Mouse (Mus musculus) thymus, adult 2 months (tissue): ENCODE measurements around the gene Gm5134.

Experiments used
- CTCF ChIP-seq: fragments of 200-500 bp; IDR thresholded peaks from 2 replicates; pipeline ENCODE4 v1.5.1; 2012; ENCODE audit warnings: mild to moderate bottlenecking, control low read depth, low read length, moderate library complexity, borderline replicate concordance; ENCODE audit not compliant: control insufficient read depth, poor library complexity, insufficient read depth; ENCODE audit errors: extremely low read depth
- POLR2A ChIP-seq: fragments of 200-500 bp; IDR thresholded peaks from 2 replicates; pipeline ENCODE4 v1.6.1; 2012; ENCODE audit warnings: mild to moderate bottlenecking, low read length, control low read depth, moderate library complexity; ENCODE audit not compliant: control insufficient read depth, poor library complexity, insufficient read depth; ENCODE audit errors: extremely low read depth

DNA sequence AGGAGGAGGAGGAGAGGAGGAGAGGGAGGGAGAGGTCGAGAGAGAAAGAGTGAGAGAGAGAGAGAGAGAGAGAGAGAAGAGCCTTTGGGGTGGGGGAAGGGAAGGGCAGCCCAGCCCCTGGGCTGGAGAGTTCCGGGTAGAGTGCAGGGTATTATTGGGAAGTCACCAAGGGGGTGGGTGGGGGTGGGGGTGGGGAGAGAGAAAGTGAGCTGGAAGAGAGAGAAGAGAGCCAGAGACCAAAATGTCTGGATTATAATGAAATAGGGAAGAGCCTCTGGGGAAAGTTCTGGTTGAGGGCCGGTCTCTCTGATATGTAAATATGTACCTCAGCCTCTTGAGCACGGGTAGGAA is 73.7 kb downstream of the Gm5134 start:
- TF ChIP-seq POLR2A (no peak), CTCF (no peak)
